Mouse (Mus musculus) T-helper 17 cell (primary cell): Measurements from ENCODE around the gene Nacc1.

Source experiments
- in situ Hi-C, 2 experiments: fragments of 300-600 bp; cut with MboI, MseI; formaldehyde crosslinking; loops; 1 replicate in 1 of 2; 2 replicates in 1 of 2; pipeline ENCODE4 v1.15.1; 2025; ENCODE audit warnings: high pct_unique_total_duplicates in 2 of 2

Nacc1 gene

GRCm38 (mm10) chr8:84621102-84621625 is 66.5 kb downstream of the Nacc1 start:
- in situ Hi-C loops: no loop called here
